Mouse (Mus musculus) erythroblast, embryonic 14.5 days (primary cell): ENCODE data around the gene Cybc1.

ENCODE experiments used
- GATA1 ChIP-seq: IDR thresholded peaks from 2 replicates; pipeline ENCODE4 v1.6.1; 2012; ENCODE audit warnings: low read length, inconsistent platforms, mixed read lengths
- TAL1 ChIP-seq: IDR thresholded peaks from 3 replicates; pipeline ENCODE4 v1.6.1; 2012; ENCODE audit warnings: low read length, inconsistent platforms, mixed read lengths

DNA sequence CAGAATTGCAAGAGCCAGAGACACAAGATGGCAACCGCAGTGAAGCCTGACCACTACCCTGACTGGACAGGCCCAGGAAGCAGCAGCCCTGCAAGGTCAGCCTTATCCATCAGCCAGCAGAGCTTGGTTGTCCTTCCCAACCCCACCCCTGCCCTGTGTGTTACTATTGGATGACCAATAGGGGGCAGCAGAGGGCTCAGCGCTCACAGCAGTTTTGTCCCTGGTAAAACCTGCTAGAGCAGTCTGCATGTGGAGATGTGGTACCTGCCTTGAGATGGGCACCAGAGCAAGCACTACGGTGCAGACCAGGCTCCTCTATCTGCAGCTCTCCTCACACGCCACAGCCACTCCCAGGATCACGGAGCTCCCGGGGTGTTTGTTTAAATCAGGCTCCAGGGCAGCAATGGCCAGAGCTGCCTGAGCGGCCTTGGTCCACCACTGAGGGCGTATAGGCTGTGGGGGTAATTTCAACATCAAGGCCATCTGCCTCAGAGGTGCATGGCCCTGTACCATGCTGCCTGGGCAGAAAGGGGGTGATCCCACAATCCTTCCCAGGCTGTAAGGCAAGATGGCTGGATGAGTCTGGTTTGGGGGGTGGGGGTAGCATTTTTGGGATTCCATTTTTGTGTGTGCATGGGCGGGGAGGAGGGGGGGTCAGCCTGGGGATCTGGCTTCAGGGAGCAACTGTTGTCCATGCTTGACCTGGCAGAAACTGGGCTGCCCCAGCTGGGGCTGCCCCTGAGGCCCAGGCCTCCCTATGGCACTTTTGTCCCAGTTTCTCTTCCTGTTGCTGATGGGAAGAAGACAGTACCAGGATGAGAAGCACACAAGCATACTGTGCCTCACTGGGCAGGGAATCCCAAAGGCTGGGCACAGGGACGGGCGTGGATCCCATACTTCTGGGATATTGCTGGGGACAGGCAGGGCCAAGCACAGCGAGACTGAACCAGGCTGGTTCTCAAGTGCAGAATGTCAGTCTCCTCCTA is 52.5 kb downstream of the Cybc1 start:
- TF ChIP-seq TAL1 (no peak), GATA1 (no peak)
